Mouse (Mus musculus) thymus, adult 18-20 months (tissue): ENCODE data around the gene Pcbd1.
"Not testable (repeated sequence)": the region's sequence is repeated elsewhere in the genome, so short reads cannot be mapped to it uniquely, and the experiment has no call there.

Experiments
- DNase-seq, 2 experiments: peaks; one replicate each; pipeline ENCODE4 v3.0.0; 2022; ENCODE audit warnings: mixed read lengths in 2 of 2

The Pcbd1 gene

DNA sequence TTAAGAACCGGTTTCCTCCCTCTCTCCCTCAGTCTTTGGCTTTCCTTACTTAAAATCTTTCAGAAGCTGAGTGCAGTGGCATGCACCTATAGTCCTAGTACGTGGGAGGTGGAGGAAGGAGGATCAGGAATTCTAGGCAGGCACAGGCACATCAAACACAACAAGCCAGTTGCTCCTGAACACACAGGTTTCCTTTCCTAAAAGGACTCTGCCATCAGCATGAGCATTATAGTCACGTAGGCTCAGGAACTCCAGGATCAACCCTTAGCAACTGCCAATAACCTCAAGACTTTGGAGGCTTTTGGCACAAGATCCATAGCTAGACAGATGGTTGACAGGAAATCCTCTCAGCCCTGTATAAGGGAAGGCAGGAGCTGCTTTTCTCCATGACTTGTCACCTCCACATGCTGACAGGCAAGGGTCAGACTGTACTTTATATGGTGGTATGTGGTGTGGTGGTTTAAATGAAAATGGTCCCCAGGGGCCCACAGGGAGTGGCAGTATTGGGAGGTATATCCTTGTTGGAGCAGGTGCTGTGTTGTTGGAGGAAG, 14.5 kb downstream of the Pcbd1 start:
- DNase-seq, result no peak

DNA sequence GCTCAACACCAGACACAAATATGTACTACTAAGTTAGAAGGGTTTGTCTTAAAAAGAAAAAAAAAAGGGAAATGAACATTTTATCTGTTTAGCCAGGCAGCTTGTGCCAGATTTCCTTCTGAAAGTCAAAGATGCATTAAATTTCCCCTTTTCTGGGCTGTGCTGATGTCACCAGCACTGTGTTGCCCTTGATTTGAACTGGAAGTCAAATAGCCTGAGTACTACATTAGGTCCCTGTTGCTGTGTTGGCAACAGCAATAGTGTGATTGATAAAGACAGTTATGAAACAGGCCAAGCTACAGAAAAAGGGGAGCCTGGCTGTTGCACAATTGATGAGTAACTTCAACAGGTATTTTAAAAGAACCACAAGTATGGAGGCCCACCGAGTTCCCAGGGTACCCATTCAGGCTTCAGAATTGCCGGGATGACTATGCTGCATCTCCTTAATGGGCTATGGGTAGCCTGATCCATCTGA, 25.2 kb downstream of the Pcbd1 start:
- no peak for DNase-seq

DNA sequence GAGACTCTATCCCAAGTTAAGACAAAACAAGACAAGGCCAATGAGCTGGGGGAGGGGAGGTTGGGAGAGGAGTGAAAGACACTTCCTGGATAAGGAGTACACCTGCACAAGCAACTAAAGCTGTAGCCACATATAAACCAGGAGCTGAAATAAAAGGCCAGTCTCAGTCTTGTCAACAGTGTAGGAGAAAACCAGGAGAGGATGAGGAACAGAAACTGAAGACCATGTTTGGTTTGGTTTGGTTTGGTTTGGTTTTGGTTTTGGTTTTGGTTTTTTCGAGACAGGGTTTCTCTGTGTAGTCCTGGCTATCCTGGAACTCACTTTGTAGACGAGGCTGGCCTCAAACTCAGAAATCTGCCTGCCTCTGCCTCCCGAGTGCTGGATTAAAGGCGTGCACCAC, 32.6 kb downstream of the Pcbd1 start:
- DNase-seq, result not testable (repeated sequence)

DNA sequence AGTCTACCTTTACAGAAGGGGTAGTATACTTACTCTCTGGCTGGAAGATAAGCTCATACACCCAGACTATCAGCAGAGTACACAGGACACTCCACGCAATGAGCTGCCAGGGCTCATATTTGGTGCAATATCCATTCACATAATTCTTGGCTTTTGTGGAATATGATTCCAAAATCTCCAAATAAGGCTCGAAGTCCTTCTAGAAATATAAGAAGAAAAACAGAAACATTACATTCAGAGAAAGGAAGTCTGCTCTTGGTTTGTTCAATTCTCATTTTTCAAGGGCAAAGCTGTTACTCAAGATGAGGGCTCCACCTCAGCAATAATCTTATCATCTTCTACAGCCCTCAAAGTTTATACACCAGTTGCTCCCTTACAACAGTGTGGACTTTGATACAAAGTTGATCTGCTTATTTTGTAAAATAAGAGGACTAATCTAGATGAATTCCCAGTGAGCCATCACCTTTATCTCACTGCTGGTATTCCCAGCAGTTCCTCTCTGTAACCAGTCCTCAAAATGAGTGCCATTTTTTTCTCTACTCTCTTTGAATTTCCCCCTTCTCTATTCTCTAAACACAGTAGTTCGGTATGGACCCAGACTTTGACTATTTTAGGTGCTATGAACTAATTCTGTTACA, 34.3 kb downstream of the Pcbd1 start:
- no peak for DNase-seq

DNA sequence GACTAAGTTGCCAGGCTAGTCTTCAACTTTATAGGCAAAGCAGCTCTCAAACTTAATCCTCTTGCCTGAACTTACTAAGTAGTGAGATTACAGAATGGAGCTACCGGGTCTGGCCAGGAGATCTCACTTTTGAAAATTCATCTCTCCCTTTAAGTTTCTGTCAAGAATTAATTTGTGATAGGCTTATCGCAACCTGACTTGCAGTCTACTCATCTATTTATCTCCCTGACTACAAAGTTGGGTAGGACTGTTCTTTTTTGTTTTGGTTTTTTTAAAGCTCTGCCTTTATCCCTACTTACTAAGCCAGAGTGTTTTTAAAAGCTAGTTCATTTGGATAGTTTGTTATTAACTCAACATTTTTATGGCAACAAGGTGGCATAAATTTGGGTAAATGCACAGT, 35.3 kb downstream of the Pcbd1 start:
- no peak for DNase-seq

DNA sequence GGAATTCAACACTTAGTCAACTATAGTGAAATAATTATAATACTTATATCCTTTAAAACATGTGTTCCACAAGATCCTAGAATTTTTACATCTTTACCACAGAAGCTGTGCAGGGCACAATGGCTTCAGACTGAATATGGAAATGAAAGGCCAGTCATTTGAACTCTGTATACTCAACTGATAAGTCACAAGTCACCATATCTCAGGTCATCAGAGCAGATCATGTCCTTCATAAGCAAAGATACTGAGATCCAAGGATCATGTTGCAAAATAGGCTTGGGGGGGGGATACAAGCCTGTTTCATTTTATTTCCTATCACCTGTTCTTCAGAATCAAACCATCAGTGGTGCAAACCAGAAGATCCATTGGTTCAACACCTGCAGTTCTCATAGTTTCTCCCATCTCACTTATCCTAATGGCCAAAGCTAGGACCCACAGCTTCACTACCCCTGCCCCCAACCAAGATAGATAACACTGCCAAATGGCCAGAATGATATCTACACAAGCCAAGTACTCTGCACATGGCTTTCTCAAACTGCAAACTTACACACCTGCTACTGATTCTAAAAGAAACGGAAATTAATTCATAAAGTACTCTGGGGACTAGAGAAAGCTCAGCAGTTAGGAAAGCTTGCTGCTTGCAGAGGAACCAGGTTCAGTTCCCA, 39.7 kb downstream of the Pcbd1 start:
- no peak for DNase-seq

DNA sequence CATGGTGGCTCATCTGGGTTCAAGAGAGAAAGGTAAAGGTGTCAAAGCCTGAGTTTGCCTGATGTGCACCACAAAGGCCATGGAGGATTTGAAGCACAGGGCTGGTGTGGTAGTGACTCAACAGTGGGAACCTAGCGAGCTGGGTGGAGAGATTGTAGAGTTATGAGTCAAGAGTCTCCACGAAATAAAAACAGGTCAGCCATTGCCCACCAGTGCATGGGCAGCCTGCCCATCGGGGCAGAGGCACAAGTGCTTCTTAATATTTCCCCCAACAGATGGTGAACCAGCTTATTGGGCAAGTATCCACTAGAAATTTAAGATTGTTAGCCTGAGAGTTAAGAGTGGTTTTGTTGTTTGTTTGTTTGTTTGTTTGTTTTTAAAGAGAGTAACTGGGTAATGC, 41.8 kb downstream of the Pcbd1 start:
- no peak for DNase-seq

DNA sequence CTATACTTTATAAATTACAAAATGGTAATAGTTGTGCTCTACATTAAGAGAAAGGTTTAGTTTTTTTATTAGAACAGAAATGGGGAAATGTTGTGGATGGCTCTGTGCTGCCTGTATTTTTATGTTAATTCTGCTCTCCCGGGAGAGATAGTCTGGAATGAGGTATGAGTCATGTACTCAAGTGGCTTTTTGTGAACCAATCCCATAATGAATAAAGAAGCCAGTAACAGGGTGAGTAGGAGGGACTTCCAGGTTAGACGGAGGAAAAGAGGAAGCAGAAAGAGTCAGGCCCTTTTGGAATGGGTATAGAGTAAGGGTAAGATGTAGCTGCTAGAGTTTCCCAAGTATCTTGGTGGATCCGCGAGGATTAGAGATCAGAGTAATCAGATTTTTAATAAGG, 44.9 kb downstream of the Pcbd1 start:
- no peak for DNase-seq

DNA sequence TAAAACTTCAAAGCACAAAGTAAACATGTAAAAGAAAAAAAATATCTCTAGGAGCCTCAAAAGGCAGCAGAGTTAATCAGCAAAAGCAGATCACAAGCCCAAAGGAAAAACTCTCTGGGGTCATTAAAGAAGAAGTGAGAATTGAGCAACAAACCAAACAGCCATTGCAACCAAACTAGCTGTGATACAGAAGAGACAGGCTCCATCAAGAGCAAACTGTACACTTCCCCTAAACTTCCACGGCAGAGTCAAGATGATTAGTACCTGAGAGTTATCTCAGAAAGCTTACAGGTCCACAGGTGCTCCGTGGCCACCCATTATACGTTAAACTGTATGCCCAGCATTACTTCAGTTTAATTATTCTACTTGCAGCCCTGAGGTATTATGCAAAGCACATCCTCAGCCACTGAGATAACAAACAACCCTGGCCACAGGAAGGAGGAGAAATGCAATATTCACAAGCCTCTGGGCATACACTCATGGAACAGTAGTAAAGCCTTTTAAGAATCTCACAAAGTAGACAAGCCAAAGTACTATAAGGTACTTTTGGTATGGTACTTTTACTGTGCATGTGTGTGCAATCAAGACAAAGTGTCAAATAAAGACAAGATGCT, 46.2 kb downstream of the Pcbd1 start:
- no peak for DNase-seq

DNA sequence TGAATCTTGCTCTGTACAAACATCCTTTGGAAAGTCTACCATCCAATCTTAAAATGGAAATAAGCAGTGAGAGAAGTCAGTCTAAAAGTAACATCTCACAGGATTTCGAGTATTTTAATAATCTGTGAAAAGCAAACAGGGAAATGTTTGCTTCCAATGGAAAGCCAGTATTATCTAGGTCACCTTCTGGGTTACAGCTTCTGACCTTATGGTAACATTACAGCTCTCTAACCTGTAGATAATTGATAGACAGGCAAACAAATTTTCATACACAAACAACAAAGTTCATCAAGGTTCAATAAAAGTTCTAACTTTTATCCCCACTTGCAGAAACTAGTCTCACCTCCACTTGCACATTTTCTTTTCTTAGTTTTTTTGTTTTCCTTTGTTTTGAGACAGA, 48.4 kb downstream of the Pcbd1 start:
- DNase-seq, result no peak

DNA sequence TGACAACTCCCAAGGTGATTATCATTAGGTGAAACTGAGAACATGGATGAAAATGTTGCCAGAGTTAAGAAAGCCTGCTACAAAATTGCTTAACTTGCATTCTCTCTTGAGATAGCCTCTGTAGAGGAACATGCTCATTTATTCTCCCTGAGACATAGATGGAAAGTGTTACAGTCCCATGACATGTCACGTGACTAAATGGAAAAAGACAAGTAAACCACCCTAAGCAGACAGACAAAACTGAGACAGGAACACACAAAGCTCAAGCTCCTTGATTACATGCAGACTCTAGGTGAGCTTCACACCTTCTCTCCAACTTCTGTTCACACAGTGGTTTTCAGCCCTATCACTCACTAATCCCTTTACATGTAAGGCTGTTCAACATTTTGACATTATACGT, 54.2 kb downstream of the Pcbd1 start:
- DNase-seq, result no peak
